Mouse (Mus musculus) liver, embryonic 16.5 days (tissue): Measurements from ENCODE around the gene Abr. TPM values are rescaled to one million over a fixed set of nuclear protein-coding genes. Genes with fewer than 3 reads are reported as not detected.

Experiments
- ATAC-seq: fragments of 200-750 bp; cut with Nextera tagmentation; 2 replicates; pipeline ENCODE4 v1.8.0; 2017; ENCODE audit warnings: low read depth, mild to moderate bottlenecking, moderate number of reproducible peaks, moderate library complexity
- H3K27ac ChIP-seq: fragments of 300-500 bp; sonication (generic); 2 replicates; pipeline ENCODE4 v1.5.1; 2014; ENCODE audit warnings: mild to moderate bottlenecking, low read length
- H3K27me3 ChIP-seq: fragments of 300-500 bp; sonication (generic); 2 replicates; pipeline ENCODE4 v1.6.1; 2014; ENCODE audit warnings: low read depth, low read length, mixed read lengths; ENCODE audit not compliant: control insufficient read depth, insufficient read depth
- H3K36me3 ChIP-seq: fragments of 300-500 bp; sonication (generic); 2 replicates; pipeline ENCODE4 v1.6.1; 2014; ENCODE audit warnings: mild to moderate bottlenecking; ENCODE audit not compliant: control insufficient read depth, insufficient read depth
- H3K4me1 ChIP-seq: fragments of 300-500 bp; sonication (generic); 2 replicates; pipeline ENCODE4 v1.6.1; 2014; ENCODE audit warnings: low read depth, low read length, mixed read lengths; ENCODE audit not compliant: control insufficient read depth
- H3K4me2 ChIP-seq: fragments of 300-500 bp; sonication (generic); 2 replicates; pipeline ENCODE4 v1.6.1; 2014; ENCODE audit warnings: low read depth, low read length, mixed read lengths
- H3K4me3 ChIP-seq: fragments of 300-500 bp; sonication (generic); 2 replicates; pipeline ENCODE4 v1.5.1; 2014; ENCODE audit warnings: low read depth, mild to moderate bottlenecking, low read length
- H3K9ac ChIP-seq: fragments of 300-500 bp; sonication (generic); 2 replicates; pipeline ENCODE4 v1.6.1; 2014; ENCODE audit warnings: low read depth, low read length
- H3K9me3 ChIP-seq: fragments of 300-500 bp; sonication (generic); replicated peaks from 2 replicates; pipeline ENCODE4 v1.6.1; 2016; ENCODE audit warnings: low read length; ENCODE audit not compliant: control insufficient read depth
- WGBS: fragments of 180-500 bp; shearing (Covaris S2); extraction: QIAGEN DNeasy Blood & Tissue Kit; methylation state at CpG from one replicate; pipeline ENCODE4 v1.1.7; 2014; ENCODE audit not compliant: insufficient replicate concordance; 5-methylcytosine and 5-hydroxymethylcytosine counted together
- polyA plus RNA-seq: library from polyadenylated mRNA; unstranded; fragments of >200 nt; fragmentation: Nextera tagmentation; extraction: Ambion mirVana; gene quantifications from 2 replicates; pipeline ENCODE4 v1.2.1, GENCODE M21; 2015

Abr gene
- polyA plus RNA-seq, 1 experiment from 2014 or later = 3.7 TPM

GRCm38 (mm10) chr11:76399587-76400330 is 222.4 kb downstream of the Abr start:
- WGBS = 8% methylated on average over 11 of the region's 11 CpGs
- peak overlapping the region; percentile 68 for H3K4me3 ChIP-seq
- peaks cover 19% of the 10 kb centered on the region for H3K4me1 ChIP-seq
- H3K27me3 ChIP-seq = peaks cover 12% of the 10 kb centered on the region
- H3K36me3 ChIP-seq = no peaks in the 10 kb centered on the region
- H3K27ac ChIP-seq = no peak overlapping the region
- H3K9ac ChIP-seq = peak overlapping the region; percentile 35; the same call in 1 of the 2 replicates
- H3K9me3 ChIP-seq = no peaks in the 10 kb centered on the region
- peak overlapping the region; percentile 96 for H3K4me2 ChIP-seq
- ATAC-seq = 0 out of 2 replicates have a peak, but pooled peaks have one; percentile 31

- no peaks in the 10 kb centered on the region for H3K36me3 ChIP-seq
- peak; percentile 89 for ATAC-seq
- H3K4me2 ChIP-seq = peak within 1 kb of the TSS; percentile 96
- peaks cover 19% of the 10 kb centered on the region for H3K4me1 ChIP-seq
- 0 out of 2 replicates have a peak within 1 kb of the TSS, but pooled peaks have one; percentile 11 for H3K27ac ChIP-seq
- no peaks in the 10 kb centered on the region for H3K9me3 ChIP-seq
- under 1% methylated on average over 69 of the region's 70 CpGs for WGBS
- H3K4me3 ChIP-seq = peak within 1 kb of the TSS; percentile 68
- peak within 1 kb of the TSS; percentile 69 for H3K9ac ChIP-seq
- H3K27me3 ChIP-seq = peaks cover 12% of the 10 kb centered on the region
Measured at GRCm38 (mm10) chr11:76398798-76399586, 223.1 kb downstream of the Abr start, which contains the start of gene Nxn. Nxn (minus strand) TSS chr11:76399140.

GRCm38 (mm10) chr11:76398312-76398797 is 223.8 kb downstream of the Abr start:
- WGBS = under 1% methylated on average over 33 of the region's 33 CpGs
- H3K27ac ChIP-seq = 0 out of 2 replicates have a peak overlapping the region, but pooled peaks have one; percentile 11

GRCm38 (mm10) chr11:76397650-76398311 is 224.3 kb downstream of the Abr start:
- 2% methylated on average over 26 of the region's 26 CpGs for WGBS
- H3K27ac ChIP-seq = 0 out of 2 replicates have a peak overlapping the region, but pooled peaks have one; percentile 11
- no peak for ATAC-seq

More at GRCm38 (mm10) chr11:76398312-76398797, 223.8 kb downstream of the Abr start:
- no peaks in the 10 kb centered on the region for H3K36me3 ChIP-seq
- ATAC-seq = peak; percentile 33
- H3K4me2 ChIP-seq = peak overlapping the region; percentile 96
- peaks cover 19% of the 10 kb centered on the region for H3K4me1 ChIP-seq
- H3K4me3 ChIP-seq = peak overlapping the region; percentile 68
- no peaks in the 10 kb centered on the region for H3K9me3 ChIP-seq
- peak overlapping the region; percentile 69 for H3K9ac ChIP-seq
- H3K27me3 ChIP-seq = peaks cover 12% of the 10 kb centered on the region

DNA sequence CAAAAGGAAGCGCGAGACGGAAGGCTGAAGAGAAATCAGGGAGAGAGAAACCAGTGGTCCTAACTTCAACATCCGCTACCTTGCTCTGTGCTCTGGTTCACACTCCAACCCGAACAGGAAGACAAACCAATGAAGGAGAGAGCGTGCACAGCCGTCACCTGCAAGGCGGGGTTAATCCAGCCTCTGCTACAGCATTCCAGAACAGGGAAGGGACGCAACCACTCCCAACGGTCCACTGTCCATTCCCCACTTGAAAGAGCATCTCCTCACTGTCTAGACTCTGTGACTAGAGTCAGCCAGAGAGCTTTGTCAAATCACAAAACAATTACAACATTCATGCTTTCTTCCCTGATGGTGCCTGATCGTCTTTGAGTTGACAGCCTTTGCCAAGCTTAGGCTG is 229.1 kb downstream of the Abr start:
- 75% methylated on average over 11 of the region's 11 CpGs for WGBS
- Histone ChIP-seq H3K27me3 (peaks cover 5% of the 10 kb centered on the region), H3K36me3 (no peaks in the 10 kb centered on the region), H3K4me2 (no peak overlapping the region), H3K27ac (no peak overlapping the region), H3K4me3 (no peak overlapping the region), H3K9me3 (no peaks in the 10 kb centered on the region), H3K9ac (no peak overlapping the region), H3K4me1 (peaks cover 2% of the 10 kb centered on the region)
- no peak for ATAC-seq

More at GRCm38 (mm10) chr11:76397650-76398311, 224.3 kb downstream of the Abr start:
- peak overlapping the region; percentile 96 for H3K4me2 ChIP-seq
- peak overlapping the region; percentile 68 for H3K4me3 ChIP-seq
- peaks cover 19% of the 10 kb centered on the region for H3K4me1 ChIP-seq
- H3K9ac ChIP-seq = peak overlapping the region; percentile 69
- no peaks in the 10 kb centered on the region for H3K9me3 ChIP-seq
- peaks cover 12% of the 10 kb centered on the region for H3K27me3 ChIP-seq
- no peaks in the 10 kb centered on the region for H3K36me3 ChIP-seq

DNA sequence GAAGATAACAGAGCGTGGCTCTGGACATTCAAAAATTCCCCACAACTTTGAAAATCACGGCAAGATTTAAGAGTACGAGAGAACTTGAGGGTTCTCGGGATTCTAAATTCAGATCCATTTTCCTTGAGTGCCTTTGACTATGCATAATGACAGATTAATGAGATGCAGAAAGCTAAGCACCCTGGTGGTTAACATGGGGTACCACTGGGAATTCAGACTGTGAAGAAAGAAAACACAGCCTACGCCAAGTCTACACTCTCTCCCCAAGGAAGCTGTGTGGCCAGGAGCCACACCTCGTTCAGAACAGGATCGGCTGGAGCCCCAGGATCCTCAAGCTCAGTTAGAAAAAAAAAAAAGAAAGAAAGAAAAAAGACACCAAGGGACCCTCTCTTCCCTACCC is 229.6 kb downstream of the Abr start:
- WGBS = 70% methylated on average over 7 of the region's 7 CpGs
- H3K27me3 ChIP-seq = peaks cover under 1% of the 10 kb centered on the region
- no peak for ATAC-seq
- no peaks in the 10 kb centered on the region for H3K36me3 ChIP-seq
- no peaks in the 10 kb centered on the region for H3K9me3 ChIP-seq
- H3K4me1 ChIP-seq = no peaks in the 10 kb centered on the region; the same call in 1 of the 2 replicates
- no peak overlapping the region for H3K4me2 ChIP-seq
- no peak overlapping the region for H3K4me3 ChIP-seq
- no peak overlapping the region for H3K9ac ChIP-seq
- H3K27ac ChIP-seq = no peak overlapping the region

DNA sequence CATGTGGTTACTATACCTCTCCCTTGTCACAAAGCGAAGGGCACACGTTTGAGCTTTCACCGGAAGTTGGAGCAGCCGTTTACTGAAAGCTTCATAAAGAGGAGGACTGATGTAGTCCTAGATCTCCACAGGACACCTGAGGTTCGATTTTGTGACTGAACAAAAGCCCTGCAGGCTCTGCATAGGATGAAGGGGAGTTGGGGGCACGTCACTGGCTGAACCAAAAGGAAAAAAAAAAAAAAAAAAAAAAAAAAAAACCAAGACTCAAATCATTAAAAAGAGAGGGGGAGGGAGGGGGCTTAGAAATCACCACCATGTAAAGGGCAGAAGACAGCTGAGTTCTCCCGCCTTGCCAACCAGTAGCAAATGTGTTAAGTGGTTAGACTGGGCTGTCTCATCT is 233.4 kb downstream of the Abr start:
- H3K27me3 ChIP-seq = no peaks in the 10 kb centered on the region
- no peaks in the 10 kb centered on the region for H3K36me3 ChIP-seq
- no peak overlapping the region for H3K9ac ChIP-seq
- no peak overlapping the region for H3K4me2 ChIP-seq
- no peak for ATAC-seq
- no peaks in the 10 kb centered on the region for H3K9me3 ChIP-seq
- H3K4me1 ChIP-seq = no peaks in the 10 kb centered on the region
- 57% methylated on average over 7 of the region's 7 CpGs for WGBS
- no peak overlapping the region for H3K4me3 ChIP-seq
- H3K27ac ChIP-seq = no peak overlapping the region

DNA sequence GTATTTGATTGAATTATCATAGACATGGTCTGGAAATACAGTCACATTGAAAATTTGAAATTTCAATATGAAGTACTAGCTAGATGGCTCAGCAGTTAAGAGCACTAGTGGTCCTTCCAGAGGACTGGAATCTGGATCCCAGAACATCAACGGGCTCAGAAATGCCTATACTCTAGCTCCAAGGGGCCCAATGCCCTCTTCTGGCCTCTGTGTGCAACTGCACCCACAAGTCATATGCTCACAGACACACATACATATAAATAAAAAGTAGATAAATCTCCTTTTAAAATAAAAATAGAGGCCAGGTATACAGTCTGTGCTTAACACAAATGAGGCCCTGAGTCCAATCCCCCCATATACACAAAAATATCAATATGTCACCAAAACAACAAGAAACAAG is 235.0 kb downstream of the Abr start:
- Histone ChIP-seq H3K36me3 (no peaks in the 10 kb centered on the region), H3K9ac (no peak overlapping the region)

More for the DNA sequence above, 235.0 kb downstream of the Abr start:
- Histone ChIP-seq H3K4me3 (no peak overlapping the region), H3K9me3 (no peaks in the 10 kb centered on the region), H3K4me2 (no peak overlapping the region), H3K27ac (no peak overlapping the region), H3K27me3 (no peaks in the 10 kb centered on the region), H3K4me1 (no peaks in the 10 kb centered on the region)
- ATAC-seq = no peak
- 72% methylated on average over 1 of the region's 1 CpGs for WGBS
